ENCODE assay signal across 15 mouse cellular contexts in the genomic region with DNA sequence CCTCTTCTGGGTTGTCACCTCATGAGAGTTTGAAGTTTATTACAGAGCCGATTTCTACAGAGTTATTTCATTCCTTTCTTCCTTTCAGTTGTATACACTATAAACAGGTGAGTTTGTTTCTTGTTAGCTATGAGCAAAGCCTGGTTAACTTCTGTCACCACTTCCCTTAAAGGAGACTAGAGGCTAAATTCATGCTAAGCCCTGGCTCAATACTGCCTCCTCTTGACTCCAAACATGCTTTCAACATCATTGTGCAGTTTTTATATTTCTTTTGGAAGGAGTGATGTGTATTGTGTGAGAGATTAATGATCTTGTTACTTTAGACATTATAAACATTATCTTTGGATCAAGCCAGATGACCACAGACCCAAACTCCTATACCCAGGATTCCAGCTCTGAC. TPM values are rescaled to one million over a fixed set of nuclear protein-coding genes. Genes with fewer than 3 reads are reported as not detected.
DNase-seq lines count a peak whose midpoint lies in the region; ATAC-seq and TF ChIP-seq lines count a peak whose summit lies in the region.
"Had no signal": no experiment of that assay in that cellular context is flagged by ENCODE, and none has a peak within 500 bp of the region (broad histone marks: within the 10 kb centered on the region; RNA-seq: fewer than 3 reads in every experiment).

No protein-coding gene starts in this region.

- H3K36me3 ChIP-seq in kidney, postnatal 0 days (ENCODE audit: insufficient read depth, low read length), result peaks cover 41% of the 10 kb centered on the region
- H3K36me3 ChIP-seq in kidney, embryonic 14.5 days (ENCODE audit: control insufficient read depth, insufficient read depth, low read length), result peaks cover 15% of the 10 kb centered on the region; the same call in 1 of the 2 replicates

- no peaks in the 10 kb centered on the region for H3K9me3 ChIP-seq in kidney, postnatal 0 days (replicated peaks; ENCODE audit: low read length)
- H3K9me3 ChIP-seq in kidney, embryonic 14.5 days (ENCODE audit: control insufficient read depth, low read length), result no peaks in the 10 kb centered on the region
- H3K9me3 ChIP-seq: heart, embryonic 13.5 days; kidney, embryonic 15.5 days; limb, embryonic 15.5 days; midbrain, embryonic 15.5 days had no signal

- no peaks in the 10 kb centered on the region for H3K4me1 ChIP-seq in kidney, postnatal 0 days (replicated peaks; ENCODE audit: insufficient read depth, low read length)
- no peaks in the 10 kb centered on the region for H3K4me1 ChIP-seq in kidney, embryonic 14.5 days (ENCODE audit: control insufficient read depth, insufficient read depth, low read length)
- H3K4me1 ChIP-seq in cortical plate, adult 2 months (ENCODE audit: control insufficient read depth, insufficient read depth, low read length), result no peaks in the 10 kb centered on the region
- H3K4me1 ChIP-seq: heart, embryonic 13.5 days; limb, embryonic 15.5 days; midbrain, embryonic 15.5 days had no signal

- no peak overlapping the region for H3K27ac ChIP-seq in kidney, postnatal 0 days
- H3K27ac ChIP-seq in kidney, embryonic 14.5 days (ENCODE audit: low read depth, low read length), result no peak overlapping the region
- no peak overlapping the region for H3K27ac ChIP-seq in cortical plate, adult 2 months (ENCODE audit: insufficient read depth, low read length)
- H3K27ac ChIP-seq: heart, embryonic 13.5 days; hindbrain, embryonic 14.5 days; kidney, embryonic 15.5 days; limb, embryonic 15.5 days; midbrain, embryonic 15.5 days had no signal

- no peaks in the 10 kb centered on the region for H3K27me3 ChIP-seq in kidney, postnatal 0 days (ENCODE audit: insufficient read depth, low read length)
- no peaks in the 10 kb centered on the region for H3K27me3 ChIP-seq in kidney, embryonic 14.5 days (ENCODE audit: control insufficient read depth, insufficient read depth, low read length)
- H3K27me3 ChIP-seq: heart, embryonic 13.5 days; kidney, embryonic 15.5 days; limb, embryonic 15.5 days; midbrain, embryonic 15.5 days had no signal

- H3K4me2 ChIP-seq in kidney, postnatal 0 days (ENCODE audit: low read length), result no peak overlapping the region
- no peak overlapping the region for H3K4me2 ChIP-seq in kidney, embryonic 14.5 days (replicated peaks; ENCODE audit: low read depth, low read length)
- H3K4me2 ChIP-seq: heart, embryonic 13.5 days; hindbrain, embryonic 14.5 days; kidney, embryonic 15.5 days; limb, embryonic 15.5 days; midbrain, embryonic 15.5 days had no signal

- H3K9ac ChIP-seq in kidney, postnatal 0 days (ENCODE audit: low read depth, low read length), result no peak overlapping the region
- no peak overlapping the region for H3K9ac ChIP-seq in kidney, embryonic 14.5 days (ENCODE audit: low read depth, low read length)
- H3K9ac ChIP-seq: heart, embryonic 13.5 days; hindbrain, embryonic 14.5 days; kidney, embryonic 15.5 days; limb, embryonic 15.5 days; midbrain, embryonic 15.5 days had no signal

- ATAC-seq in kidney, postnatal 0 days (replicated peaks; ENCODE audit: low FRiP score, low read depth), result no peak
- ATAC-seq in kidney, embryonic 14.5 days (ENCODE audit: low FRiP score, low TSS enrichment), result no peak
- ATAC-seq in granulocyte monocyte progenitor cell, adult 5-6 weeks (replicated peaks; ENCODE audit: poor library complexity, severe bottlenecking), result no peak
- ATAC-seq: midbrain, embryonic 15.5 days had no signal

- TF ChIP-seq CTCF in kidney, postnatal 0 days (IDR thresholded peaks at IDR 0.05; ENCODE audit: low read depth), result peak; percentile 57
- 0 out of 2 replicates have a peak, but pooled peaks have one; percentile 11 for TF ChIP-seq CTCF in cortical plate, adult 2 months (IDR thresholded peaks at IDR 0.05; ENCODE audit: extremely low read depth, insufficient read depth, low read length)

- DNase-seq in kidney, postnatal 0 days (ENCODE audit: low spot score), result no peak
- DNase-seq in 3T3-L1 (ENCODE audit: low read depth, low spot score), result peak; percentile 30
- peak; percentile 62 for DNase-seq in CD4-positive, CD25-positive, alpha-beta regulatory T cell, adult 2 months (ENCODE audit: low read depth, low spot score)
- no peak for DNase-seq in cerebellum, postnatal 25 days
- DNase-seq: cerebellum, adult 18-20 months; lung, postnatal 36 days; right cerebral cortex, adult 18-20 months had no signal

- no peak overlapping the region for H3K4me3 ChIP-seq in kidney, postnatal 0 days (replicated peaks; ENCODE audit: low read depth, low read length)
- H3K4me3 ChIP-seq in kidney, embryonic 14.5 days (ENCODE audit: low read length), result no peak overlapping the region
- no peak overlapping the region for H3K4me3 ChIP-seq in cortical plate, adult 2 months (ENCODE audit: insufficient read depth, low read length)
- H3K4me3 ChIP-seq: heart, embryonic 13.5 days; kidney, embryonic 15.5 days; limb, embryonic 15.5 days; midbrain, embryonic 15.5 days had no signal

- 87% methylated on average over 1 of the region's 1 CpGs for WGBS in kidney, postnatal 0 days
- 78% methylated on average over 1 of the region's 1 CpGs for WGBS in kidney, embryonic 14.5 days

- no peak for TF ChIP-seq POLR2A in cortical plate, adult 2 months (IDR thresholded peaks at IDR 0.05; ENCODE audit: extremely low read depth, insufficient read depth, low read length)

RNA-seq across cellular contexts. Expression of a gene that starts 47.5 kb away (rescaled TPM):
- polyA plus RNA-seq in kidney, postnatal 0 days (2015; fragmentation: Nextera tagmentation; extraction: Ambion mirVana), result 46.5 and 47.7 TPM in 2 replicates
- 30.8 and 42.0 TPM in 2 replicates for polyA plus RNA-seq in kidney, embryonic 14.5 days (2014; fragmentation: Nextera tagmentation; extraction: Ambion mirVana)
- polyA plus RNA-seq in cortical plate, adult 2 months (2012; rRNA removed), result 61.6 and 63.2 TPM in 2 replicates
- total RNA-seq in granulocyte monocyte progenitor cell, adult 5-6 weeks (2014; fragmentation: Nextera tagmentation), result 5.6 and 9.2 TPM in 2 replicates
- 10.6 and 13.0 TPM in 2 replicates for total RNA-seq in granulocyte monocyte progenitor cell, adult 5-6 weeks (2017)

Comparison
In these comparisons a context has a peak if more than half of its experiments do, and no peak if none do; other contexts are left out.
1. DNase-seq: peak in 3T3-L1 (single experiment) and CD4-positive, CD25-positive, alpha-beta regulatory T cell, adult 2 months (single experiment); none in kidney, postnatal 0 days (single experiment) and cerebellum, postnatal 25 days (0 of 2).